Mouse (Mus musculus) cerebellum, adult 2 months (tissue): Measurements from ENCODE around the gene Kcnb1. TPM values are rescaled to one million over a fixed set of nuclear protein-coding genes. Genes with fewer than 3 reads are reported as not detected.

Experiments used
- DNase-seq, 2 experiments: peaks; one replicate each; pipeline ENCODE4 v3.0.0; 2021
- H3K27ac ChIP-seq: fragments of 200-500 bp; 2 replicates; pipeline ENCODE4 v1.5.1; 2012; ENCODE audit warnings: low read length, control low read depth, inconsistent platforms; ENCODE audit not compliant: insufficient read depth
- H3K27me3 ChIP-seq: fragments of 200-500 bp; 2 replicates; pipeline ENCODE4 v1.6.1; 2012; ENCODE audit warnings: inconsistent platforms, mild to moderate bottlenecking, low read length, moderate library complexity; ENCODE audit not compliant: control insufficient read depth, insufficient read depth
- H3K4me1 ChIP-seq: fragments of 200-500 bp; 2 replicates; pipeline ENCODE4 v1.6.1; 2011; ENCODE audit warnings: low read length; ENCODE audit not compliant: control insufficient read depth, insufficient read depth
- H3K4me3 ChIP-seq: fragments of 200-500 bp; replicated peaks from 2 replicates; pipeline ENCODE3; 2011; ENCODE audit warnings: mild to moderate bottlenecking, low read depth, low read length, control low read depth; ENCODE audit not compliant: insufficient read depth
- CTCF ChIP-seq: fragments of 200-500 bp; IDR thresholded peaks from 2 replicates; pipeline ENCODE4 v1.5.1; 2011; ENCODE audit warnings: low read depth, mild to moderate bottlenecking, control low read depth, low read length, moderate library complexity, borderline replicate concordance; ENCODE audit not compliant: insufficient read depth
- POLR2A ChIP-seq: fragments of 200-500 bp; IDR thresholded peaks from 2 replicates; pipeline ENCODE4 v1.6.1; 2011; ENCODE audit warnings: low read length, control low read depth, borderline replicate concordance; ENCODE audit not compliant: insufficient read depth
- WGBS: fragments of 180-500 bp; shearing (Covaris S2); methylation state at CpG from one replicate; pipeline ENCODE4 v1.1.7; 2018; 5-methylcytosine and 5-hydroxymethylcytosine counted together
- polyA plus RNA-seq: library from polyadenylated mRNA; depleted of rRNA; stranded (reverse); fragments of >200 nt; gene quantifications from 2 replicates; pipeline ENCODE4 v1.2.3, GENCODE M21; 2012

Gene Kcnb1
- polyA plus RNA-seq, 1 experiment, result 9.2 TPM

- WGBS, result 28% methylated on average over 9 of the region's 9 CpGs
- no peak for TF ChIP-seq POLR2A
- TF ChIP-seq CTCF, result no peak
- Histone ChIP-seq H3K27me3 (no peaks in the 10 kb centered on the region), H3K27ac (peak overlapping the region; percentile 92), H3K4me3 (no peak overlapping the region), H3K4me1 (peaks cover 29% of the 10 kb centered on the region)
- DNase-seq, result peak in 1 of 2 experiments; percentile 41
These were observed 110.9 kb downstream of the Kcnb1 start for GRCm38 (mm10) chr2:167078931-167079495.

DNA sequence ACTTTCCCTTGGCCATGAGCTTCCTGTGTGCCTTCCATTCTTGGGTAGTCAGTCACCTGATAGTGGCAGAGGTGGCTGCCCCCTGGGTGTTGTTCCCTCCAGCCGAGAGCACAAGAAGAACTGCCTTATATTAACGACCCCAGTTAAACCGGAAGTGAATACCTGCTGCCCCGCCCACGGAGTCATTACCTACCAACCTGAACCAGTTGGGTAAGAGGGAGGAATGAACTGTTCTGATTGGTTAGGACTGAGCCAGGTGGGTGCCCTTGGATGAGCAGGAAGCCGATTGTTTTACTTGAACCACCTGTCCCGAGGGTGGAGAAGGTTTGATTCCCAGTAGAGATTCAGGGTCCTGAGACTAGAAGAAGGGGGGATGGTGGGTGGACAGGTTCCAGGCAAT, 111.5 kb downstream of the Kcnb1 start:
- Histone ChIP-seq H3K27ac (peak overlapping the region; percentile 92), H3K4me3 (no peak overlapping the region), H3K4me1 (peaks cover 29% of the 10 kb centered on the region), H3K27me3 (no peaks in the 10 kb centered on the region)
- no peak for DNase-seq
- TF ChIP-seq CTCF (no peak), POLR2A (no peak)
- 52% methylated on average over 7 of the region's 7 CpGs for WGBS

DNA sequence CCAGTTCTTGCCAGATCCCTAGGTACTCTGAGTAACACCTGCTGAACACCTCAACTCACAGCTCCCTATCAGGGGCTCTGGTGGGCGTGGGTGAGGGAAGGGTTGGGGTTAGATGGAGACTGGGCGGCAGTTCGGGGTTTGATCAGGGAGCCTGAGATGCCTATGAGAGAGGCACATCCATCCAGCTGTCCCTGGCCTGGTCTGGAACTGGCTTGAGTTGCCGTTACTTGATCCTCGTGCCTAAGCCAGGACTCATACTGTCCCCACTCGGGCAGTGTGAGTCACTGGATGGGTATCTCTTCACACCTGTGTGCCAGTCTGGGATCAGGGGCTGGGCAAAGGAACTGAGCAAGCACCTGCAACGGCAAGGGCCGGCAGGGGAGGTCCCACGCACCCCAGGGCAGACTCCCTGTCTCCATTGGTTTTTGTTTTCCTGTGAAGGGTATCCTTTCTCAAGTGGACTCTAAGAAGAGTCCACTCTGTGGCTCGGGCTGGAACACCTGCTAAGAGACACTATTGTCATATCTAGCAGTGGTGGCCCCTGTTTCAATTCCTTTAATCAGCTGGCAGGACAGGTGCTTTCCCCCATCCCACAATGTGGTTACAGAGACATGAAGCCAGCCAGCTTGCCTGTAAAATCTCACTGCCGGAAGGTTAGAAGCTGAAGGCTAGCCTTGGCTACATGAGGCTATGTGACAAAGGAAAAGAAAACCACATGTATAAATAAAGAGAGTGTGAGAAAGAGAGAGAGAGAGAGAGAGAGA, 112.6 kb downstream of the Kcnb1 start:
- no peak for TF ChIP-seq CTCF
- no peak for TF ChIP-seq POLR2A
- WGBS, result 93% methylated on average over 11 of the region's 11 CpGs
- Histone ChIP-seq H3K4me1 (peaks cover 29% of the 10 kb centered on the region), H3K4me3 (no peak overlapping the region), H3K27ac (no peak overlapping the region), H3K27me3 (no peaks in the 10 kb centered on the region)
- no peak for DNase-seq

- 94% methylated on average over 2 of the region's 2 CpGs for WGBS
- Histone ChIP-seq H3K4me3 (no peak overlapping the region), H3K4me1 (peaks cover 31% of the 10 kb centered on the region), H3K27me3 (no peaks in the 10 kb centered on the region), H3K27ac (no peak overlapping the region)
- no peak for TF ChIP-seq CTCF
- TF ChIP-seq POLR2A, result no peak
- no peak for DNase-seq
These were observed 113.2 kb downstream of the Kcnb1 start for GRCm38 (mm10) chr2:167076759-167077158.

- TF ChIP-seq CTCF (no peak), POLR2A (no peak)
- DNase-seq, result no peak
- no peak overlapping the region for H3K4me3 ChIP-seq
- no peak overlapping the region for H3K27ac ChIP-seq
- WGBS, result 97% methylated on average over 4 of the region's 4 CpGs
- peaks cover 31% of the 10 kb centered on the region for H3K4me1 ChIP-seq
- no peaks in the 10 kb centered on the region for H3K27me3 ChIP-seq
These were observed 113.6 kb downstream of the Kcnb1 start for GRCm38 (mm10) chr2:167076352-167076751.

DNA sequence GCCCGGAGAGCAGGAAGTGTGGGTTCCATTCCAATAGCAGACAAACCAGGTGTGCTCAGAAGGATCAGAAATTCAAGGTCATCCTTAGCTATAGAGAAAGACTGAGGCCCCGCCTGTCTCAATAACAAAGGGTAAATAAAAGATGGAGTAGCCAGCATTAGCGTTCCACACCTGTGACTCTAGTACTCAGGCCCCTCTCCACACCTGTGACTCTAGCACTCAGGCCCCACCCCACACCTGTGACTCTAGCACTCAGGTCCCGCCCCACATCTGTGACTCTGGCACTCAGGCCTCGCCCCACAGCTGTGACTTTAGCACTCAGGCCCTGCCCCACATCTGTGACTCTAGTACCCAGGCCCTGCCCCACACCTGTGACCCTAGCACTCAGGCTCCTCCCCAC, 115.4 kb downstream of the Kcnb1 start:
- WGBS, result 98% methylated on average over 5 of the region's 5 CpGs
- TF ChIP-seq POLR2A (no peak), CTCF (no peak)
- Histone ChIP-seq H3K27me3 (no peaks in the 10 kb centered on the region), H3K4me1 (peaks cover 32% of the 10 kb centered on the region), H3K4me3 (no peak overlapping the region), H3K27ac (no peak overlapping the region)
- DNase-seq, result no peak

DNA sequence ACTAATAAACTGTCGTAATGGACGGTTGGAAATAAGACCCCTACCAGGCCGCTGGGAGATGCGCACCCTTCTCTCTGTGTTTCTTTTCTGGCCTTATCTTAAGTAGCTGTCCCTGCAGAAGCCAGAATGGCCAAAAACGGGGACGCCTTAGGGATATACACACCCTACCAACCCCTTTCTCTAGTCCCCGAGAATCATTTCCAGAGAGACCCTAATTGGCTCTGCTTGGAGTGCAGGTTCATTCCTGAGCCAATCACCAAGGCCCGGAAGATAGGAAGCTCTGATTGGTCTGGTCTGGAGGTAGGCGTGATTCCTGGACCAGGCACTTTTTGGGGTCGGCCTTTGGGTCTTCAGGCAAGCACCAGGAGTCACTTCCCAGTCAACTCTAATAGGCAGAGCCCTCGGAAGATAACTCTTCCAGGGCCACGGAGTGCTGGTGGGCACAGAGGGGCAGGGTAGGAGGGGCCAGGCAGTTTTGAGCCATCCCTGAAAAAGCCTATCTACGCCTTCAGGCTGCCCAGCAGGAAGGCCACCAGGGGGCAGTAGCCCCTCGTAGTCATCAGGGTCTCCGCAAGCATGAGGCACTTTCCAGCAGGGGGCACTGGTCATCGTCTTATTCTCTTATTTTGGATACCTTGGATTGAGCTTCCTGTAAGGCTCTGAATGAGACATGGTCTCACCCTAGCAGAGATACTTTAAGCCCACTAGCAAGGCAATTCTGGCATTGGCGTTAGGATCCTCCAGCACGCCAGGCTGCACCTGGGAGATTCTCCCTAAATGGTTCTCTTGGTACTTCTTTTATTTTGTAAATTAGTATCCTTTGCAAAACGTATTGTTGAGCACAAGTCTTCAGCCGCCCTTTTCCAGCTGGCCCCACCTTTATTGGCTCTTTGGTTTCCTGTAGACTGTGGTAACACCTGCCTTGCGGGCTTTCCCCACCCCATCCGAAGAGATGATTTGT, 118.0 kb downstream of the Kcnb1 start:
- WGBS, result 17% methylated on average over 22 of the region's 22 CpGs
- peak overlapping the region; percentile 64 for H3K4me3 ChIP-seq
- H3K27me3 ChIP-seq, result no peaks in the 10 kb centered on the region
- TF ChIP-seq POLR2A (no peak), CTCF (peak; percentile 100)
- DNase-seq, result peak; percentile 86 to 90
- H3K27ac ChIP-seq, result no peak overlapping the region
- H3K4me1 ChIP-seq, result peaks cover 18% of the 10 kb centered on the region

- Histone ChIP-seq H3K27me3 (no peaks in the 10 kb centered on the region), H3K4me1 (peaks cover 18% of the 10 kb centered on the region), H3K27ac (no peak overlapping the region), H3K4me3 (peak overlapping the region; percentile 64)
- TF ChIP-seq CTCF, result no peak
- no peak for TF ChIP-seq POLR2A
- 39% methylated on average over 12 of the region's 12 CpGs for WGBS
- no peak for DNase-seq
These were observed 118.7 kb downstream of the Kcnb1 start for GRCm38 (mm10) chr2:167071266-167071640.
